Mouse (Mus musculus) cortical plate, adult 2 months (tissue): Measurements from ENCODE around the gene Rtn4rl1.

ENCODE experiments used
- CTCF ChIP-seq: fragments of 200-500 bp; IDR thresholded peaks from 2 replicates; pipeline ENCODE4 v1.5.1; 2011; ENCODE audit warnings: mild to moderate bottlenecking, control low read depth, low read length; ENCODE audit not compliant: insufficient read depth; ENCODE audit errors: extremely low read depth
- POLR2A ChIP-seq: fragments of 200-500 bp; IDR thresholded peaks from 2 replicates; pipeline ENCODE4 v1.6.1; 2011; ENCODE audit warnings: mild to moderate bottlenecking, low read length, control low read depth; ENCODE audit not compliant: insufficient read depth; ENCODE audit errors: extremely low read depth

DNA sequence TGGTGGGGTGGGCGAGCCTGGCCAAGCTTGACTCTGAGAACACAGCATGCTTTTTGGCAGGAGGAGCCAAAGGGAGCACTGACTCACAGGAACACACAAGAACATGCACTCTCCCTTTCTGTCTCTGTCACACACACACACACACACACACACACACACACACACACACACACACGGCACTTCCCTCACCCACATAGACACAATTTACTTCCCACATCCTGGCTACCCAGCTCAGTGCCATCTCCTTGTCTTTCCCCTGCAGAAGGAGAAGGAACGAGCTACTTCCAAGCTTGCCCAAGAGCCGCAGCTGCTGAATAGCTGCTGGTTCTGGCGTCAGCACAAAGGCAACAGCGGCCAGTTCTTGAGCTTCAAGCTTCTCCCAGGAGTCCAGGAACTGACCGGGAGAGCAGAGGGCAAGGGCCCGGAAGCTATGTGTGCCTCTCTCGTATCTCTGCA, 74.3 kb downstream of the Rtn4rl1 start:
- TF ChIP-seq POLR2A (no peak), CTCF (no peak)
